Mouse (Mus musculus) urinary bladder, adult 2 months (tissue): Measurements from ENCODE around the gene Gm5089. TPM values are rescaled to one million over a fixed set of nuclear protein-coding genes. Genes with fewer than 3 reads are reported as not detected.
"Not testable (repeated sequence)": the region's sequence is repeated elsewhere in the genome, so short reads cannot be mapped to it uniquely, and the experiment has no call there.

Experiments
- DNase-seq: peaks from one replicate; pipeline ENCODE4 v3.0.0; 2022; ENCODE audit warnings: low spot score
- polyA plus RNA-seq: library from polyadenylated mRNA; depleted of rRNA; stranded (reverse); fragments of >200 nt; gene quantifications from 2 replicates; pipeline ENCODE4 v1.2.3, GENCODE M21; 2012

The Gm5089 gene
- polyA plus RNA-seq, 1 experiment, result not detected

- not testable (repeated sequence) for DNase-seq
Measured at GRCm38 (mm10) chr14:122463734-122464341, 12.9 kb upstream of the Gm5089 start.

DNA sequence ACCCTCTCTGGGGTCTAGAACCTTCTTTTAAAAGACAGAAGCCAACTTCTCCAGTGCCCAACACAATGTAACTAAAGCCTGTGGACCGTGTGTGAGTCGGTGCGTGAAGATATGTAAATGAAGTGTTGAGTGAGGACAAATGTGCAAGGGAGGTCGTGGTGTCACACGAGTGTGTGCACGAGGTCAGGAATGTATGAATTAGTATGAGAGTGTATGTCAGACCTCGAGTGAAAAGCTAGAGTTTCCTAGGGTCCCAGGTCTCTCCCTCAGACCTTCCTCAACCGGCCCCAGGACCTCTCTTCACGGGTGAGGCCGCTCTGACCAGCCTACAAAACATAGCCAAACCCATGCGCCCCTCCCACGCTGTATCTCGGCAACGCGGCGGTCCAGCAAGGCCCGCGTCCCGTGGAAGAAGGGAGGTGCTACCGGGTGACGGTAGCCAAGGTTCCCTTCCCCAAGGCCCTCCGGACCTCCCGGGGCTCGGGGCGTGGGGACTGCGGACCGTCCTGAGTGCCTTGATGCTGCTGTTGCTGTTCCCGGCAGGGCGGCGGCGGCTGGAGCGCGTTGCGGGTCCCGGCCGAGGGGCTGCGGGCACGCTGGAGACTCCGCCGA, 12.3 kb upstream of the Gm5089 start:
- no peak for DNase-seq

DNA sequence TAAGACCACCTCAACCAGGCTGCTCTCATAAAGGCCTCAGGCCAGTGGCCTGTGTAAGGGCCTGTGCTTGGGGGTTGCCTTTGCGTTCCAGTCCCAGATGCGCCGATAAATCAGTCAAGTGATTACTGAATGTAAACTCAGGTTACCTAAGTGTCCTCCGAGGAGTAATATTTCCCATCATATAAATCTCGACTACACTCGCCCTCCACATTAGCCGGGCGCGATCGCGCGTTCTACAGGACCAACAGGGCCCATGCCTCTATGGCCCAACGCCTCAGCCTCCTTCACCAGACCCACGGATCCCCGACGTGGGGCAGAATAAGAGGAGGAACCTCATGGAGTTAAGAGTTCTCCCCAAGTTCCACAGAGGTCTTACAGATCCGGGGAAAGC, 11.8 kb upstream of the Gm5089 start:
- no peak for DNase-seq

DNA sequence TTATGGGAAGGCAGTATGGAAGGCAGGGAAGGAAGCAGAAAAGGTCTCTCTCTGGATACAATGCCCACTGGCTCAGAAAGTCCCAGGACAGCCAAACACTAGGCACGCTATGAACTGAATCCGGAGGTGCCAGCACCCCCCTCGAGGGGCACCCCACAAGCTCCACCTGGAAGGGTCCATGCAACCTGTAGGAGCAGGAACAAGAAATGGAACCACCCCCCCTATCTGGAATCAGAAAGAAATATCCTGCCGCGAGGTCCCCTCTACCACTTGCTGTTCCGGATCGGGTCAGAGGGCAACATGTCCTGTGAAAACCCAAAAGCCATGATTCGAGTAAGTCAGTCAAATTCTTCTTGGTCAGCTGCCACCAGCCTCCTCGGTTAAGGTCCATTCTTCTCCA, 11.1 kb upstream of the Gm5089 start:
- no peak for DNase-seq

GRCm38 (mm10) chr14:122461500-122461899, 10.6 kb upstream of the Gm5089 start:
- no peak for DNase-seq

DNA sequence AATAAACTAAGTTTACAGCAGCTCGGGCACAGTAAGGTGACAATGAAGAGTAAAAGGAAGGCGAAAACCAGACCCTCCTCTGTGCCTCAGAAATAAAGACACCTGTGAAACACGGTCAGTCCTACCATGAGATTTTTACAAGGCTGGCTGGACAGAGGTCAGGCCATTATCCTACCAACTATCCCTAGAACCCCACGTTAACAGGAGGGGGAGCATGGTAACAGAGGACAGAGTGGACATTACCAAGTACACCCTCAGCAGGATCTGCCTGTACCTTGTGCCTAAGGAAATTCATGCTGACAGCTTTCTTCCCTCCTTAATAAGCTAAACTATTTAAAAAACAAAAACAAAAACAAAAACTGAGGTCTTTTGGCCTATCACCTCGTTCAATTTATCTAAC, 9.3 kb upstream of the Gm5089 start:
- DNase-seq, result no peak

DNA sequence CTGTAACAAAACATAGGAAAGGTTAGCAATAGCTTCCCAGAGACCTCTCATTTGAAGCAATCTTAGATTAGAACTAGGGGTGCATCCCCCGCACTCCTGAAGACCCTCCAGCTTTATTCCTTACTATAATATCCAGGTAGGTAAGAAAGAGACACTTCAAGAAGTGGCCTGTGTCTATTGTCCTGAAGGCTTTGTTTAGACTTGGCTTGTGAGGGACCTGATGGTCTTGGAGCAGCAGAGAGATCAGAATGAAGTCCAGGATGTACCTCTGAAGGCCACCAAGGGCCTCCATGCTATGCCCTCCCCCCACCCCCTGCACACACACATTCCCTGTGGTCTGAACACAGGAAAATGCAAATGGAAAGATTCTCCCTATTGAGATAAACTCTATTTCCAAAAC, 8.9 kb upstream of the Gm5089 start:
- no peak for DNase-seq

GRCm38 (mm10) chr14:122459332-122459731, 8.4 kb upstream of the Gm5089 start:
- not testable (repeated sequence) for DNase-seq

DNA sequence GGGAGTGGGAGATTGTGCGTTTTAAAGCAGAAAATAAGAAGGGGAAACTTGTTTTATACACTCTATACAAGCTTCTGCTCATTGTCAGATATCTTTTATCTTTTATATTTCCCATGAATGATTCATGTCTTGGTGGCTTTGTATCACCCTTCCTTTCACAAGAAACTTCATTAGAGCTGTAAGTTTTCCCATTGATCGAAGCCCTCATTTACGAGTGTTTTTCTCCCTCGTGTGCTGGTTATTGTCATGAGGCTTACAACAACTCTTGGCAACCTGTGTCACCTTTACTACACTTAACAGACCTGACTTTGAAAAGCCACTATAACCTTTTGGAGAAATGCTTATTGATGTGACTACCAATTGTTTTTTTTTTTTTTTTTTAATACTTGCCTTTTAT, 4.6 kb upstream of the Gm5089 start:
- DNase-seq, result no peak

DNA sequence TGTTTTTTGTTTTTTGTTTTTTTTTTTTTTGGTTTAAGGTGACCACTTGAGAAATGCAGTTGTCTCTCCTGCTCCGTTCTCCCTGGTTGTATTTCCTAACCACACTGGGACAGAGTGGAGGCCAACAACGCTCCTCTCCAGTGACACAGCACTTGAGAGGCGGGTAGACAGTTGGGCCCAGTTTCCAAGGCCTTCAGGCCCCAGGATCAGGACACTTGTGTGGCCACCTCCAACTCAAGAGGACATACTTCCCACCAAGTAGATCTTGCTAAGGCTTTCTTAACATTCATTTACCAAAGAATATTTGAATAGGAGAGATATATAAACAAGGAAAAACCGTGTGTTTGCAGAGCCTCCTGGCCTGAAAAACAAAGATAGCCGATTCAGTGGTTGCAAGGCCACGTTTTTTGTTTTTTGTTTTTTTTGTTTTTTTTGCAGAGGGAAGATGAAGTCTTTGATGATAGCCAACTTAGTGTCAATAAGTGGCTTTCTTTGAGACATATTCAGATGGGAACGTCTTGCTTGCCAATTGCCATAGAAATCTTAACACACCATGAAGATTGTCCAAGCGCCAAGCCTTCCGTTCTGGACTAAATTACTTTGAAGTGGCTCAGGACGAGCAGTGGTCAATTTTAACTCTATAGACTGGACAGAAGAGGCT, 4.1 kb upstream of the Gm5089 start:
- DNase-seq, result no peak

GRCm38 (mm10) chr14:122453996-122454738, 3.3 kb upstream of the Gm5089 start:
- DNase-seq, result no peak

GRCm38 (mm10) chr14:122453388-122453995, 2.6 kb upstream of the Gm5089 start:
- no peak for DNase-seq

DNA sequence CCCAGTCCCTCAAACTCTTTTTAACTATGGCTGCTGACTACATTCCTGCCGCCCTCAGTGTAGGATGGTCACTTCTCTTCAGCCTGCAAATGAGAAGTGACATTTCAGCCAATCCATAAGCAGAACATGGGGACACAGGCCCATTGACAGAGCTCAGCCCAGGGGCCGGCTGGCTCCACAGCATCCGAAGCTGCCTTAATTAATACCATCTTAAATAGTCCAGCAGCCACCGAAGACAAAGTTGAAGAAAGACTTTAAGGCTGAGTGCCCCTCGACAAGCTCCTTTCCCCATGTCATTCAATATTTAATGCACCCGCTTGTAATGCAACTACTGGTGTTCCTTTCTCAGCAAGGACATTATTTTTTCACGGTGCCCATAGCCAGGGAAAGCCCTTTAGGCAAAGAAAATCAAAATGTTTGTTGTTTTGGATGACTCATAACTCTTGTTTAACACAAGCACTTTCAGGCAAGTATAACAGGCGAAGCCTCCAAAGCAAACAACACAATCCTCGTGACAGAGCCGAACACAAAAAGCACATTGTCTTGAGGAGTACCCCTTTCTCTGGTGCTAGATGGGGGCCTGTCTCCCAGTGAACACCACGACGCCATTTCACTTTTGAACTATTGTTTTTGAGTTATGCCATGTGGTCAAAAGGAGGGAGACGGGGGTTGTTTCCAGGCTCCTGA, 1.9 kb upstream of the Gm5089 start:
- DNase-seq, result no peak

- DNase-seq, result no peak
Measured at GRCm38 (mm10) chr14:122451551-122452145, 733 bp upstream of the Gm5089 start.

DNA sequence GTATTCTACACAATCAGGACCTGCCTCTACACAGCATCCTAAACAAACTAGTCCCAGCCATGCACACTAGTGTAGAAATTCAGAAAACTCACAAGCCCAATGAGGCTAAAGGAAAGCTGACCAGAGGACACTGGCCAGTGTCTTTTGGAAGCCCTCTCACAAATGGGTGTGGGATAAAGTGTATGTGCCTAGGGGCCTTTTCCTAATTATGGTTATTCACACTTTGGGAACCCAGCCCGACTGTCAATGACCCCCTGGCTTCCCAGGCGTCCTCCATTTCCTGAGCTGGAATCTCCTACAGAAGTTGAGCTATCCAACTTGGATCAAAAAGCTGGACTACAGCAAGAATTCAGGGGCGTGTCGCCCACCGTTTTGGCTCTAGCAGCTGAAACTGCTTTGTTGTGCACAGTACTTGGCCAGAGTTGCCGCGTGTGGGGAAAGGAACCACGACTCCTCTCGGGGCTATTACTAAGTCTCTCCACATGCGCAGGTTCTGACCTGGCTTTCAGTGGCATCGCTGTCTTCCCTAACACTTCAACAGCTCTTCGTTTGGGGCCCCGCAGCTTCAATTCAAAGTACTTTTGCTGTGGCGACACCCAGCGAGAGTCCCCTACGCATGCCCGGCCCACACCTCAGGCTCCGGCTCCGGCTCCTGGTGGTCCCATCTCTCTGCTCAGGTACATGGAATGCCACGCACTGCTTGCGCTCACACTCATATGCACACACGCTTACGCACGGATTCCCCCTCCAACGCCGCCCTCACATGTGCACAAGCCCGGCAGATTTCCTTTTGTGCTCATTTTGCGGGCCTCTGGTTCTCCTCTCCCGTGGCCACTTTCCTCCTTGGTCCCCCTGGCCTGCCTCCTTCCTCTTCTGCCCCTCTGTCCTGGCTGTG, 1.1 kb downstream of the Gm5089 start:
- no peak for DNase-seq

DNA sequence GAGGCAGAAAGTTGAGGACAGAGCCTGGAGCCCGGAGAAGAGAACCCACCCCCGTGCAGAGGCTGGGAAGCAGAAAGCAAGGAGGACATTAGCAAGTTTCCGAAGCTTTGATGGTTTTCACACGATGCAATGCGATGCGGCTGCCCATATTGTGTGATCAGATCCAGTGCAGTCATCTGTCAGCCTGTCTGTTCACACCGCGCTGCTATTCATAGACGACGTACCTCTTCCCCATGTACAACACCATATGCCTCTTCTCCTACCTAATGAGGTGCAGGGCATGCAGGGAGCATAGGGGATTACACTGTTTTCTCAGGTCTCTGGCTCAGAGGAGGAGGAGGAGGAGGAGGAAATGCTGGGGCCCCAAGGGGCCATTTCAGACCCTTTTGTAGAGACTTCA, 14.1 kb downstream of the Gm5089 start:
- DNase-seq, result no peak

GRCm38 (mm10) chr14:122434039-122434438, 16.9 kb downstream of the Gm5089 start:
- DNase-seq, result no peak

GRCm38 (mm10) chr14:122432558-122432957, 18.4 kb downstream of the Gm5089 start:
- DNase-seq, result no peak

DNA sequence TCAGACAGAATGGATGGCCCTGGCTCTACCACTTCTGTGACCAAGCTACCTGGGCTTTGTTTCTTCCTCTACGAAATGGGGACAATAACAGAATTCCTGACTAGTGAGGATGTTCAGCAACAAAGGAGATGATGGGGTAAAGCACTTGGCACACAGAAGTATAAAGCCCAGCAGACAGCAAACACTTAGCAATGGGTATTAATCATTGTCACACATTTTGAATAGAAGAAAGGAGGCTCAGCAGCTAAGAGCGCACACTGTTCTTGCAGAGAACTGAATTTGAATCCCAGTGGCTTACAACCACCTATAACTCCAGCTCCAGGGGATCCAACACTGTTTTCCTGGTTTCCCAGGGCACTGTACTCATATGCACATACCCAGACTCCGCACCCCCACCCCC, 23.3 kb downstream of the Gm5089 start:
- DNase-seq, result no peak

DNA sequence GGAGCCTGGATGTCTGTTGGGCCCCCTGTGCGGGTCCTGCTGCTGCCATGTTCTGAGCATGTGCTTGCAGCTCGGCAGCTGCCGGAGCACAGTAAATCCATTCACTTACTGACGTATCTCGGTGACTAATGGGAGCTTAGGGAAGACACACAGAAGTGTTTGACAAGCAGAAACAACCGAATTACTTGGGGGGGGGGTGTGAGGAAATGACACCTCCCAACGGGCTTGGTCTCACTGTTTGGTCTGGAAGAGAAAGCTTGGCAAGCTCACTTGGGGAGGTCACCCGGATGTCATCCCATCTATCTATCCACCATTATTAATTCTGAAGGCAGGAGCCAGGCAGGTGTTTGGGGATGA, 23.7 kb downstream of the Gm5089 start:
- DNase-seq, result no peak
